Mouse (Mus musculus) midbrain, embryonic 13.5 days (tissue): ENCODE measurements at regions not wholly inside any gene's neighbourhood (a gene's known extent, or its start where the extent isn't known, plus 50 kb on each side); places are given as distances from the start of the nearest gene placed in this dataset.
A peak's percentile ranks its signal among the peaks of the same experiment; 100 is the strongest.

ENCODE experiments used
- ATAC-seq: fragments of 200-750 bp; cut with Nextera tagmentation; 2 replicates; pipeline ENCODE4 v1.8.0; 2017; ENCODE audit warnings: mild to moderate bottlenecking, moderate TSS enrichment, moderate library complexity
- H3K27ac ChIP-seq: fragments of 300-500 bp; sonication (generic); 2 replicates; pipeline ENCODE4 v1.5.1; 2015; ENCODE audit warnings: inconsistent platforms, mild to moderate bottlenecking, moderate library complexity
- H3K27me3 ChIP-seq: fragments of 300-500 bp; sonication (generic); 2 replicates; pipeline ENCODE4 v1.6.1; 2015; ENCODE audit warnings: mild to moderate bottlenecking, inconsistent platforms
- H3K36me3 ChIP-seq: fragments of 300-500 bp; sonication (generic); 2 replicates; pipeline ENCODE4 v1.6.1; 2015; ENCODE audit warnings: mild to moderate bottlenecking, inconsistent platforms
- H3K4me1 ChIP-seq: fragments of 300-500 bp; sonication (generic); replicated peaks from 2 replicates; pipeline ENCODE4 v1.6.1; 2015; ENCODE audit warnings: inconsistent platforms
- H3K4me2 ChIP-seq: fragments of 300-500 bp; sonication (generic); replicated peaks from 2 replicates; pipeline ENCODE4 v1.6.1; 2015; ENCODE audit warnings: moderate library complexity, mild to moderate bottlenecking, inconsistent platforms
- H3K4me3 ChIP-seq: fragments of 300-500 bp; sonication (generic); replicated peaks from 2 replicates; pipeline ENCODE4 v1.5.1; 2015; ENCODE audit warnings: mild to moderate bottlenecking, inconsistent platforms
- H3K9ac ChIP-seq: fragments of 300-500 bp; sonication (generic); replicated peaks from 2 replicates; pipeline ENCODE4 v1.6.1; 2015; ENCODE audit warnings: mild to moderate bottlenecking, inconsistent platforms
- H3K9me3 ChIP-seq: fragments of 300-500 bp; sonication (generic); 2 replicates; pipeline ENCODE4 v1.6.1; 2016; ENCODE audit warnings: mild to moderate bottlenecking, inconsistent platforms
- WGBS: fragments of 180-500 bp; shearing (Covaris S2); methylation state at CpG from one replicate; pipeline ENCODE4 v1.1.7; 2015; 5-methylcytosine and 5-hydroxymethylcytosine counted together

GRCm38 (mm10) chr3:38692768-38693167 lies 194.0 kb upstream of the Fat4 start:
- no peak for ATAC-seq
- no peaks in the 10 kb centered on the region for H3K27me3 ChIP-seq

DNA sequence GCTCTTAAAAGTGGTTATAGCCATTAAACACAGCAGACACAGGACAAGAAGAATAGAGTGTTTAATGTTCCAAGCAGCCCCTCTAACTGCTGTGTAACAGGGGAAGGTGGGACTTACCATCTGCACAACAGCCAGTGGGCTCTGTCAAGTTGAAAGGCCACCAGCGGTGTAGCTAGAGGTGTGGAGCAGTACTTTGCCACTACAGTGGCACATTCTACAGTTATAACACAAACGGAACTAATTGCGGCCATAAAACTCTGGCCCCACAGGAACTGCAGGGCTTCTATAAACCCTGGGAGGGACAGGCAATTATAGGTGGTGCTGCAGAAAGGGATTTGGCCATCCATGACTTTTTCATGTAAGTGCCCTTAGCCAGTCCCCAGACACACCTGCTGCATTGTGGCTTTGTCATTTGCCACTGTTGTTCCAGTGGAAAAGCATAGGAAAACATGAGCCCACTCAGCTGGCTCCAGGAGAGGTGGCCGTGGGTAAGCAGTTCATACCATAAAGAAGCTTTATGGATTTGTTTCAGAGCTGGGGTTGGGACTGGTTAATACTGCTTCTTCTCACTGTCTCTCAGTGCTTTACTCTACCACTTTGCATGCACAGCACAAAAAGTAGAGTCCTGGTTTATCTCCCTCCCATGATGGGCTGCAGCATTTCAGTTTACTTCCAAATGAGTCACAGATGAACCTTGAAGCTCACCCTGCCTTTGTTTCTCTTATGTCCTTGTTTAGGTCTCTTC lies 199.8 kb upstream of the Ankrd50 start:
- WGBS = 88% methylated on average over 4 of the region's 4 CpGs
- Histone ChIP-seq H3K4me1 (no peaks in the 10 kb centered on the region), H3K27ac (no peak overlapping the region), H3K27me3 (no peaks in the 10 kb centered on the region), H3K4me2 (no peak overlapping the region), H3K9ac (no peak overlapping the region), H3K4me3 (no peak overlapping the region), H3K36me3 (no peaks in the 10 kb centered on the region), H3K9me3 (no peaks in the 10 kb centered on the region; the same call in 1 of the 2 replicates)
- no peak for ATAC-seq

More at GRCm38 (mm10) chr3:38692768-38693167, 194.0 kb upstream of the Fat4 start:
- peaks cover 4% of the 10 kb centered on the region for H3K4me1 ChIP-seq
- H3K36me3 ChIP-seq = no peaks in the 10 kb centered on the region
- H3K9me3 ChIP-seq = no peaks in the 10 kb centered on the region; the same call in 1 of the 2 replicates
- H3K9ac ChIP-seq = no peak overlapping the region
- H3K4me3 ChIP-seq = no peak overlapping the region
- H3K27ac ChIP-seq = no peak overlapping the region
- no peak overlapping the region for H3K4me2 ChIP-seq

GRCm38 (mm10) chr3:38663670-38664494 lies 179.2 kb upstream of the Ankrd50 start:
- H3K27ac ChIP-seq = peak overlapping the region; percentile 84
- no peaks in the 10 kb centered on the region for H3K9me3 ChIP-seq
- peak; percentile 89 for ATAC-seq
- peaks cover 19% of the 10 kb centered on the region for H3K4me1 ChIP-seq
- H3K4me3 ChIP-seq = peak overlapping the region; percentile 16
- H3K4me2 ChIP-seq = peak overlapping the region; percentile 31
- H3K36me3 ChIP-seq = no peaks in the 10 kb centered on the region
- H3K9ac ChIP-seq = no peak overlapping the region; the same call in 1 of the 2 replicates
- WGBS = 15% methylated on average over 17 of the region's 17 CpGs
- no peaks in the 10 kb centered on the region for H3K27me3 ChIP-seq

DNA sequence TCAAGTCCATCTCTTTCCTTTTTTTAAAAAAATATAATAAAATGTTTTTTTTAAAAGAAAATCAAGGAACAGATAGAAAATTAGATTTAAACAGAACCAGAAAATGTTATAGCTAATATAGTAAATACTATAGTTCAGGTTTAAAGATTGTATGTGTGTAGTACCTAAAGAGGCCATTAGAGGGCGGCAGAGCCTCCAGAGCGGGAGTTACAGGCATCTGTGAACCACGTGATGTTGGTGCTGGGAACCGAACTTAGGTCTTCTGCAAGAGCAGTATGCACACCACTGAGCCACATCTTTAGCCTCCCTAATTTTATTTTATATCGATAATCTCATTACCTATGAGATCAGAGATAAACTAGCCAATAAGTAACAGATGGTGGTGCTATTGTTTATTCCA lies 178.4 kb upstream of the Ankrd50 start:
- 69% methylated on average over 5 of the region's 5 CpGs for WGBS
- no peaks in the 10 kb centered on the region for H3K27me3 ChIP-seq
- no peak overlapping the region for H3K9ac ChIP-seq
- H3K4me3 ChIP-seq = no peak overlapping the region
- no peak for ATAC-seq
- H3K4me1 ChIP-seq = peaks cover 19% of the 10 kb centered on the region
- H3K9me3 ChIP-seq = no peaks in the 10 kb centered on the region
- H3K36me3 ChIP-seq = no peaks in the 10 kb centered on the region
- H3K4me2 ChIP-seq = no peak overlapping the region
- no peak overlapping the region for H3K27ac ChIP-seq

DNA sequence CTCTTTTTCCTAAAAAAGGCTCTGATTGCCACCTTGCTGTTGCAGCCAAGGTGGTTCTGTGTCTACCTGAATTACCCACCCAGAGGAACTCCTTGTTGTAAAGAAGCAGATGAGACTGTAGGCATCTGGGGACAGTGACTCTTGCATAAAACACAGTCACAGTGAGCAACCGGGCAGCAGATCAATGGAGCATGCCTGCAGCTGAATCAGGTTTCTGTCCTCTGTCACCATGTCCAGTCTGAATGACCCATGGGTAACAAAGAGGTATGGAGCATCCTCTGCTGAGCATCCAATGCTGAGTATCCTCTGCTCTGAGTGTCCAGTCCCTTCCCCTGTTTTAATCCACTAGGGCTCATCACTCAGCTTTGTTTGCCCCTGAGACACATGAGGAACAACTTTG lies 172.1 kb upstream of the Ankrd50 start:
- Histone ChIP-seq H3K9me3 (no peaks in the 10 kb centered on the region), H3K9ac (no peak overlapping the region), H3K27ac (no peak overlapping the region), H3K4me2 (no peak overlapping the region), H3K27me3 (no peaks in the 10 kb centered on the region), H3K4me3 (no peak overlapping the region), H3K4me1 (0 out of 2 replicates have a peak, but pooled peaks cover 6% of the 10 kb centered on the region), H3K36me3 (no peaks in the 10 kb centered on the region)
- WGBS = 68% methylated on average over 1 of the region's 1 CpGs
- ATAC-seq = no peak

- H3K27me3 ChIP-seq = no peaks in the 10 kb centered on the region
- H3K4me1 ChIP-seq = 0 out of 2 replicates have a peak, but pooled peaks cover 6% of the 10 kb centered on the region
- no peak overlapping the region for H3K9ac ChIP-seq
- H3K36me3 ChIP-seq = no peaks in the 10 kb centered on the region
- no peak overlapping the region for H3K4me2 ChIP-seq
- H3K9me3 ChIP-seq = no peaks in the 10 kb centered on the region
- no peak for ATAC-seq
- 71% methylated on average over 4 of the region's 4 CpGs for WGBS
- H3K27ac ChIP-seq = peak overlapping the region; percentile 32; the same call in 1 of the 2 replicates
- H3K4me3 ChIP-seq = no peak overlapping the region
These were observed 169.3 kb upstream of the Ankrd50 start for GRCm38 (mm10) chr3:38653928-38654327.

DNA sequence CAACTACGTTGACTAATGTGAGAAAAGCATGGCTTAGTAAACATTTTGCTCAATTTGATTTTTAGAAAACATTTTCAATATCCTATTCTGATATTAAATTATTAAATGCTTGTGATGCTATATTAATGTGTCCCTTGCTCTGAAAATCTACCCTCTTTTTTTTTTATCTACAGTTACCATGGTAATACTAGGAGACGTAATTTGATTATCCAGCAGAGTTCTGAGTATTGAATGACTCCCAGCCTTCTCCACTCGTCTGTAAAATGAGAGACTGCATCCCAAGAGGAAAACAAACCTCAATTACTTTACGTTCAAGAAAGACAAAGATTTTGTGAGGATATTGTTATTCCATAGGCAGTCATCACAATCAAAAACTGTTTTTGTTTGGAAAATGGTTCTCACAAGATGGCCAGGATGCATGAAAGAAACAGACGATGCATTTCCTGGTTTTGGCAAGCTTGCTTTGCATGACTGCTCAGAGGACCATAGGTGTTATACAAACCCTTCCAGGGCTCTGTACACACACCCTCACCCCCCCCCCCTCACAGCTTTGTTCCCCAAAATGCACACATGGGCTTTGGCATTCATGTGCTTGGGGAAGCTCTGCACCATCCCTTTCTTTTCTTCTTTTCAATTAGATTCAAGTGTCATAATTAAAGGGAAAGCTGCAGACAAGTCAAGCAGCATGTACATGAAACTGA lies 168.5 kb upstream of the Ankrd50 start:
- peak; percentile 44; the same call in 1 of the 2 replicates for ATAC-seq
- Histone ChIP-seq H3K9ac (no peak overlapping the region), H3K27ac (peak overlapping the region; percentile 32; the same call in 1 of the 2 replicates), H3K4me1 (0 out of 2 replicates have a peak, but pooled peaks cover 6% of the 10 kb centered on the region), H3K9me3 (no peaks in the 10 kb centered on the region), H3K4me2 (no peak overlapping the region), H3K4me3 (no peak overlapping the region), H3K27me3 (no peaks in the 10 kb centered on the region), H3K36me3 (no peaks in the 10 kb centered on the region)
- 35% methylated on average over 5 of the region's 5 CpGs for WGBS

GRCm38 (mm10) chr3:38650176-38650575 lies 165.5 kb upstream of the Ankrd50 start:
- no peak overlapping the region for H3K27ac ChIP-seq
- WGBS = 82% methylated on average over 4 of the region's 4 CpGs
- H3K4me1 ChIP-seq = 0 out of 2 replicates have a peak, but pooled peaks cover 6% of the 10 kb centered on the region
- H3K27me3 ChIP-seq = no peaks in the 10 kb centered on the region
- no peaks in the 10 kb centered on the region for H3K36me3 ChIP-seq
- ATAC-seq = no peak
- no peaks in the 10 kb centered on the region for H3K9me3 ChIP-seq
- H3K4me2 ChIP-seq = no peak overlapping the region
- H3K4me3 ChIP-seq = no peak overlapping the region
- H3K9ac ChIP-seq = no peak overlapping the region

GRCm38 (mm10) chr3:38648633-38649032 lies 164.0 kb upstream of the Ankrd50 start:
- H3K4me2 ChIP-seq = no peak overlapping the region
- 79% methylated on average over 4 of the region's 4 CpGs for WGBS
- H3K36me3 ChIP-seq = no peaks in the 10 kb centered on the region
- H3K9ac ChIP-seq = no peak overlapping the region
- H3K4me3 ChIP-seq = no peak overlapping the region
- ATAC-seq = no peak
- no peak overlapping the region for H3K27ac ChIP-seq
- no peaks in the 10 kb centered on the region for H3K9me3 ChIP-seq
- 0 out of 2 replicates have a peak, but pooled peaks cover 4% of the 10 kb centered on the region for H3K4me1 ChIP-seq
- H3K27me3 ChIP-seq = no peaks in the 10 kb centered on the region

GRCm38 (mm10) chr3:38647737-38648330 lies 163.2 kb upstream of the Ankrd50 start:
- Histone ChIP-seq H3K36me3 (no peaks in the 10 kb centered on the region), H3K27ac (no peak overlapping the region), H3K27me3 (no peaks in the 10 kb centered on the region), H3K4me1 (no peaks in the 10 kb centered on the region), H3K9ac (no peak overlapping the region), H3K9me3 (no peaks in the 10 kb centered on the region), H3K4me3 (no peak overlapping the region), H3K4me2 (no peak overlapping the region)
- WGBS = 82% methylated on average over 7 of the region's 7 CpGs
- no peak for ATAC-seq

GRCm38 (mm10) chr3:38641733-38642132 lies 157.1 kb upstream of the Ankrd50 start:
- Histone ChIP-seq H3K27me3 (no peaks in the 10 kb centered on the region), H3K36me3 (no peaks in the 10 kb centered on the region), H3K27ac (no peak overlapping the region), H3K4me2 (no peak overlapping the region), H3K9ac (no peak overlapping the region), H3K9me3 (no peaks in the 10 kb centered on the region), H3K4me3 (no peak overlapping the region), H3K4me1 (no peaks in the 10 kb centered on the region)
- ATAC-seq = no peak
- 73% methylated on average over 1 of the region's 1 CpGs for WGBS
